Mouse (Mus musculus): ENCODE data around the gene Clta. TPM values are rescaled to one million over a fixed set of nuclear protein-coding genes. Genes with fewer than 3 reads are reported as not detected.

Gene Clta
- polyA plus RNA-seq (2012; rRNA removed): 440 and 454 TPM in 2 replicates

GRCm38 (mm10) chr4:44004126-44004525, at the start of gene Clta:
Gene Clta (plus strand): TSS chr4:44004452.
- no peak for DNase-seq (ENCODE audit: extremely low spot score in 1 of 2, low spot score in 1 of 2)

DNA sequence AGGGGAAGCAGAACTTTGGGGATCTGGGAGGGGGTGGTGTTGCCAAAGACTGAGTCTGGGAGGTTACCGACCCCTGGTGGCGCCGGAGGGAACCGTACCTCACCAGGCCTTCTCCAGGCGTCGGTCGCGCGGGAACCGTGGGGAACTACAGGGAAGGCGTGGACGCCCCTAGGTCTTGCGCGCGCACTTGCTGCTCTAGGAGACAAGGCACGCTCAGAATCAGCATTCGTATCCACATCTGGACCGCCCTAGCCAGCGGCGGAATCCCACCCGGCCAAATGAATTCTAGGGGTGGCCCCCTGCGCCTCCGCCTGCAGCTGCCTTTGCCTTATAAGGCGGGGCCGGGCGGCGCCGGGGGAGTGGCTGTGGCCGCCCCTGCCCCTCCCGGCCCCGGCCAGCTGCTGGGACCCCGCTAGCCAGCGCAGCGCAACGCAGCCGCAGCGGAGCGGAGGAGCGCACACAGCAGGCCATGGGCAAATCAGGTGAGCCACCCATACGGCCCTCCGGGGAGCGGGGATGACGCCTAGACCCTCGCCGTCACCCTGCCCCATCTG, 46.9 kb upstream of the Clta start, which contains the start of gene Glipr2:
Glipr2 (plus strand) TSS at position 110 of the 554 bp plus-strand sequence.
- DNase-seq (ENCODE audit: extremely low spot score in 1 of 2, low spot score in 1 of 2): peak in 1 of 2 experiments; percentile 73

DNA sequence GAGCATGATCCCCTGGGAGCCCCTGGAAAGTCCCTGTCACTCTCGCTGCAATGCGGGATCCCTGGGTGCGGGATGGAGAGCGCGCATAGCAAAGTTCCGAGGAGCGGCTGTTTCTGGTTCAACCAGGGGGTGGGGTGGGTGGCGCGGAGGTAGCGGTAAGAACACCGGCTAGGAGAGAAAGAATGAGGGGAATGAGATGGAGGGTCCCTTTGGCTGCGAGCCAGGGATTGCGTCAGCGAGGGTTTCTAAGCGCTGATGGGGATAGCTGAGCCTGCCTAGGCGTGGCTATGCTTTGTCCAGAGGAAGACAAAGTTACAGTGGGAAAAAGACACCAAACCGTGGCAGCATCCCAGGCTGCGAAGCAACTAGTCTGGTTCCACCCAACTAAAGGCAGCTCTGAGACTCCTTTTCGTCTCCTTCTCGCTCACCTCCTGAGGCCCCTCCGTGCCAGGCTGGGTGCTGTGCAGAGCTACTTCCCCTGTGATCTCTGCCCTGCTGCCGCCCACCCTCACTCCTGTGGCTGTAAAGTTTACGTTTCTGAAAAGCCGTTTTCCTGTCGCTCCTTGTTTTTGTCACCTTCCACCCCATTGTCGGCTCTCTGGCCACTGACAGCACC, 46.3 kb upstream of the Clta start:
- DNase-seq (ENCODE audit: extremely low spot score in 1 of 2, low spot score in 1 of 2): no peak

DNA sequence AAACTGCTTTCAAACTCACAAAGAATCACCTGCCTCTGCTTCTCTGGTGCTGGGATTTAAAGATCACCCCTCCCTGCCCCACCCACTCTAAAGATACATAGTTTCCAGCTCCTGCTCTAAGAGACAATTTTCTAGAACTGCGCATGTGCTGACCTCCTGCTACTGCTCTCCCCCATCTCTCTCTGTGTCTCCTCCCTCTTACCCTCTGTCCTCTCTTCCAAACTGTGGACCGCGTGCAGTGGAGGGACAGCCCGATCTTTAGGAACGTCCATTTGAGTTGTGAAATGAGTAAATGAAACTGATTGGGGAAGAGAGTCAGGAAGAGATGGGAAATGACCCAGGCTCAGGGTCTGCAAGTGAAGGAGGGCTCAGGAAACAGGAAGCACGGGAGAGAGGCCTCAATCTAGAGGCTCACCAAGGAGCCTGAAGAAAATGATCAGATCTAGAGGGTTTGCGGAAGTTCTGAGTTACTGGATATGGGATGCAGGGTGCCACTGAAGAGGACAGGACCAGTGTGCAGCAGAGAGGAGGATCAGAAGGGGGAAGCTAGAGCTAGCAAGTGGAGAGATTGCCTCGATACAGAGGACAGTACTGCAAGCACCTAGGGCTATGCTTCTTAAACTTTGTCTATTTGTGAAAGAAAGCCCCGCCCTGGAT, 44.6 kb upstream of the Clta start:
- no peak for DNase-seq (ENCODE audit: extremely low spot score in 1 of 2, low spot score in 1 of 2)

DNA sequence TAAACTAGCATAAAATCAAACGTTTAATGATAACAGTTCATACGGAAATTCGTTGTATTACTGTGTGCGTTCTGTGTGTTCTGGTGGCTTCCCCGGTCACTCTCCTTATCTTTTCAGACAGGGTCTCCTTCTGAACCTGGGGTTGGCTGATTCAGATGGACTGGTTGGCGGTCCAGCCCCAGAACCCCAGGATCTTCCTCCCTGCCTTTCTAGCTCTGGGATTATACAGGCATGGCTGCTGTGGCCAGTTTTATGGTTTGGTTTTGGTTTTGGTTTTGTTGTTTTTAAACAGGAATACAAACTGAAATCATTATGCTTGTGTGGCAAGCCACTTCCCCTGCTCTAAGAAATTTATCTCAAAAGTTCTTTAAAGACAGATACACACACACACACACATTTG, 44.0 kb upstream of the Clta start:
- DNase-seq (ENCODE audit: extremely low spot score in 1 of 2, low spot score in 1 of 2): no peak

GRCm38 (mm10) chr4:43964326-43964833, 39.9 kb upstream of the Clta start:
- no peak for DNase-seq (ENCODE audit: extremely low spot score in 1 of 2, low spot score in 1 of 2)

DNA sequence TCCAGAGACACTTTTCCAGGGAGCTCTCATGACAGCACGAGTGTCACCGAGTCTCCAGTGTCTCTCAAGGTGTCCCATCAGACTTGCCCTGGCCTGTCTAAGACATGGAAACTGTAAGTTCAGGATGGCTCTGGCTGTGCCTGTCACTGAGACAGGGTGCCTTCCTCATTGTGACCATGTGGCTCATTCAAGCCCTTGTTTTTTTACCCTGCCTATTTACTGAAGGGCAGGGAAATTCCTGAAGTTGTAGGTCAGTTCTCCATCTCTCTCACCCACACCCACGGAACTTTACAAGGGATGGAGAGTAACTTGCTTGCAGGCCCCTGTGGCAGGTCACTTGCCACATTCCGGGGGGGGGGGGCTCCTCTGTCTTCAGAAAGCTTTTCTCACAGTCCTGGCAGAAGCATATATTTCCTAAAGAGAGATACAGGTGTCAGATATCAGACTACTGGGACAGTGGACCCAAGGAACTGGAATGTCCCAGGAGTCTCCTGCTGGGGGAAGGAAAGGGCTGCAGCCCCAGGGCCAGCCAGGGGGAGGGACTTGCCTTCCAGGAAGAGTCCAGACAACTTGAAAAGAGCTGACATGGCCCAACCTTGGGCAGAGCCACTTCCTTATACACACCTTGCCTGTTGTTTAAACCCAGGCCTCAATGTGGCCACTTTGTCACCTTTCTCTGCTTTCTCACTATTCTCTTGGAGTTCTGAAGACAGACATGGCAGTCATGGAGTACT, 39.1 kb upstream of the Clta start:
- DNase-seq (ENCODE audit: extremely low spot score in 1 of 2, low spot score in 1 of 2): no peak

DNA sequence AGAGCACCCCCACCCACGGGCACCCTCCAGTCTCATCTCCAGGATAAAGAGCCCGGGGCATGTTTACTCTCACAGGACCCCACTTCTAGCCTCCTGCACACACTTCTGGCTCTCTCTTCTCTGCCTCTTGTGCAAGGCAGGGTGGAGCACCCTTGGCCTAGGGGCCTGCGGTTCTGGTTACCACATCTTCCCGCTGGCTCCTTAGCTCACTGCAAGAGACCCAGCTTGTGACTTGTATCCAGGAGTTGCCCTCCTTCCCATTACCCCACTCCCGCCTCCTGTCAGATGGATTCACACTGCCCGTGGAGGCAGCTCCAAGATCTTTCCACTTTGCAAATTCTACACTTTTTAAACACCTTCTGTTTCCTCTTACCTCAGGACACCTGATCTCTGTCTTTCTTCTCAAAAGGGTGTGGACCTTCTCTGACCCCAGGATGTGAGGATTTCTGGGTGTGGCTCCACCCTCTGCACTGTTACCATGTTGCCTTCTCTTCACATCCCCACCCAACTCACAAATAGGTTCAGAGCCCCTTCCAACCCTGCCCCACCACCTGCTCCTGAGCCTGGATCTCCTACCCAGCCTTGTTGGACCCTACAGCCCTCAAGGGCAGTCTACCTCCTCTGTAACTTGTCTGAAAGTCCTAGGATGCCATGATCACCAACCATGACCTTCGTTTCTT, 38.3 kb upstream of the Clta start:
- DNase-seq (ENCODE audit: extremely low spot score in 1 of 2, low spot score in 1 of 2): no peak

- peak in 1 of 2 experiments; percentile 58 for DNase-seq (ENCODE audit: extremely low spot score in 1 of 2, low spot score in 1 of 2)
Measured at GRCm38 (mm10) chr4:43968650-43969049, 35.6 kb upstream of the Clta start.

GRCm38 (mm10) chr4:43969373-43969772, 34.9 kb upstream of the Clta start:
- no peak for DNase-seq (ENCODE audit: extremely low spot score in 1 of 2, low spot score in 1 of 2)

GRCm38 (mm10) chr4:43970393-43971330, 33.6 kb upstream of the Clta start:
- no peak for DNase-seq (ENCODE audit: extremely low spot score in 1 of 2, low spot score in 1 of 2)

GRCm38 (mm10) chr4:43971541-43972136, 32.6 kb upstream of the Clta start:
- DNase-seq (ENCODE audit: extremely low spot score in 1 of 2, low spot score in 1 of 2): no peak

- no peak for DNase-seq (ENCODE audit: extremely low spot score in 1 of 2, low spot score in 1 of 2)
Measured at GRCm38 (mm10) chr4:43972137-43972591, 32.1 kb upstream of the Clta start.

DNA sequence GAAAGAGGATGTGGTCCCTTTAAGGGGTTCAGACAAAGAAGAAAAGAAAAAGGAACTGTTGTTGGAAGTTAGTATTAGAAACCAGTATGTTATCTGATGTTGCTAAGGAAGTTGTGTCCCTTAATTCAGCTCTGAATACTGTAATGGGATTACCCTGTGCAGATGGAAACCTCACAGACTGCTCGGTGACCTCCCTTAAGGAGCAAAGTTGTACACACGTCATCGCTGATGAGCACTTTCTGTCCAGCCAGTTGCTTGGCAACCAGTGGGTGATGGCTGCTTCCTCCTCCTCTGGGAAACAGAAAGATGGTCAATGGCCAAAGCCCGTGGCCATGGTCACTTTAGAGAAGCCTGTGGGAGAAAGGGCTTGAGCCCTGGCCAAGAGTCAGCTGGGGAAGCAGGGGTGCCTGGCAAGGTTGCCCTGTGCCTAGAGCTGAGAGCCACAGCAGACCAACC, 30.7 kb upstream of the Clta start:
- peak; percentile 37 to 45 for DNase-seq (ENCODE audit: extremely low spot score in 1 of 2, low spot score in 1 of 2)

DNA sequence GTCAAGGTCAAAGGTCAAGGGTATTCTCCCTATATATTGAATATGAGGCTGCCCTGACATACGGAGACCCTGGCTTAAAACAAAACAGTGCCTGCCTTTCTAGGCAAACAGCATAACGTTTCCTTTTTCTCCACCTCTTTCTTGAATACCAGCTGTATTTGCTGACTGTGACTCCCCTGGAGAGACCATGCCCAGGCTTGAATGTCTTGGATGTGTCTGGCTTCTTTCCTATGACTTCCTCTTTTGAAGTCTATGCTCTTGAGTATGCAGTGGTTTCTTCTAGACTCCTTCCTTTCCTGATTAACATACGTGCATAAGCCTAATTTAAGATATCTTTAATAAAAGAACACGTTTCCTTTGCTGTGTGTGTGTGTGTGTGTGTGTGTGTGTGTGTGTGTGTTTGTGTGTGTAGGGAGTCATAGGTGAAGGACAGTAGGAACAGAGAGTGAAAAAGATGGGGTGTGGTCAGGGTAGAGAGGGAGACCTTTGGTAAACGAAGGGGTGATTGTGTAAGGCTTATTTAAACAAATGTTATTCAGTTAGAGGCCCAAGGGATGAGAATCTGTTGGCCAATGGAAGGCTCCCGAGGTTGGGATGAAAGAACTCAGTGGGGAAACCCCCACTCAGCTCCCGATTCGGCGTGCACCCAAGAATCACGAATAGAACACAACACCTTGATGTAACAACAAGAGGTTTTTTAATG, 29.2 kb upstream of the Clta start:
- DNase-seq (ENCODE audit: extremely low spot score in 1 of 2, low spot score in 1 of 2): no peak

GRCm38 (mm10) chr4:43976223-43976740, 28.0 kb upstream of the Clta start:
- DNase-seq (ENCODE audit: extremely low spot score in 1 of 2, low spot score in 1 of 2): no peak

GRCm38 (mm10) chr4:43978521-43979443, 25.5 kb upstream of the Clta start:
- DNase-seq (ENCODE audit: extremely low spot score in 1 of 2, low spot score in 1 of 2): no peak

All from frontal cortex, adult 2 months (tissue).